Mouse (Mus musculus) heart, postnatal 10 days (tissue): ENCODE measurements around the gene AI597479. TPM values are rescaled to one million over a fixed set of nuclear protein-coding genes. Genes with fewer than 3 reads are reported as not detected.
"Not testable (repeated sequence)": the region's sequence is repeated elsewhere in the genome, so short reads cannot be mapped to it uniquely, and the experiment has no call there.

ENCODE experiments used
- DNase-seq, 2 experiments: peaks; one replicate each; pipeline ENCODE4 v3.0.0; 2021
- intact Hi-C: fragments of 180-260 bp; cut with DNase I; formaldehyde crosslinking; loops from one replicate; pipeline ENCODE4 v1.15.1; 2025
- total RNA-seq, 2 experiments: library from RNA; stranded (reverse); gene quantifications; 2 replicates each; pipeline ENCODE4 v1.2.3; 2021

AI597479 gene
- total RNA-seq, 2 experiments from 2014 or later = 13.0 to 15.3 TPM

DNA sequence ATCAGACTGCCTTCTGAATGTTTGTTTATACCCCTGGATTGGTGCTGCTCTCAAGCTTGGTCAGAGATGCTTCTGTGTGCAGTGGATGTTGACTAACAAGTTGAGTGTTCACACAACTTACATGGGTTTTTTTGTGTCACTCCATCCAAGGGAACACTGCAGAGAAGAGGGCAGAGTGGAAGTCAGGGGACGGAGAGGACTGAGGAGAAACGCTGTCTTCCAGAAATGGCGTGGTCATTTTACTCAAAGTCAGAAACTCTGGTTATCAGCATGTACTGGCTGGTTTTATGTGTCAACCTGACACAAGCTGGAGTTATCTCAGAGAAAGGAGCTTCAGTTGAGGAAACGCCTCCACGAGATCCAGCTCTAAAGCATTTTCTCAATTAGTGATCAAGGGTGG lies 22.4 kb downstream of the AI597479 start:
- DNase-seq = no peak
- intact Hi-C loops = no loop called here

DNA sequence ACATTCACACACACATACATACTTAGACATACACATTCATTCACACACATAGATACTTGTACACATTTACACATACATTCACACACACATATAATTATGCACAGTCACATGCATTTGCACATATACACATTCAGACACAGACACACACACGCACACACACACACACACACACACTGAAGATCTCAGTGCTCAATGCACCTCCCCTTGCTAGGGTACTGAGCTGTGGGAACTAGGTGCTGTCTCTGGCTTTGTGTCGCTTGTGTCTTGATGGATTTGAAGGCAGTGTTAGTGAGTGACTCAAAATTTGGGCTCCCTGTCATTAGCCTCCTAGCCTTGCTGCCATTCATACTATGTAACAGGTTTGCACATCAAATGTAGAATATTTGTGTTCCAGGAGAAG lies 24.1 kb downstream of the AI597479 start:
- intact Hi-C loops = no loop called here

DNA sequence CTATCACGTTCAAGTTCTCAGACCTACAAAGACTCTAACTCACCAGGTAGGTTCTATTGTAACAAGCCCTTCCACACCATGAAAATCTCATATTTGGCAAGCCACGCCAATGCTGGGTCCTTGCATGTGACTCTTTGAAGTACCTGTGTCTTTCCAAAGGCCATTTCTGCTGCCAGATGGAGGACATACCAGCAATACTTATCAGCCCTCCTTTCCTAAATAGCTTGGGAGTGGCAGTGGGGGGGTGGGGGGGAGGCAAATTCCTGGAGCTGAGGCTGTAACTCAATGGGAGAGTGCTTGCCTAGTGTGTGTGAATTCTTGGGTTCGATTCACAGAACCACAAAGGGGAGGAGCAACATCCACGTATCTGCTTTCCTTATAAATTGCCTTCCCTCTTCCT lies 26.2 kb downstream of the AI597479 start:
- DNase-seq = peak; percentile 12 to 48
- intact Hi-C loops = no loop called here

More for the DNA sequence above, 24.1 kb downstream of the AI597479 start:
- no peak for DNase-seq

DNA sequence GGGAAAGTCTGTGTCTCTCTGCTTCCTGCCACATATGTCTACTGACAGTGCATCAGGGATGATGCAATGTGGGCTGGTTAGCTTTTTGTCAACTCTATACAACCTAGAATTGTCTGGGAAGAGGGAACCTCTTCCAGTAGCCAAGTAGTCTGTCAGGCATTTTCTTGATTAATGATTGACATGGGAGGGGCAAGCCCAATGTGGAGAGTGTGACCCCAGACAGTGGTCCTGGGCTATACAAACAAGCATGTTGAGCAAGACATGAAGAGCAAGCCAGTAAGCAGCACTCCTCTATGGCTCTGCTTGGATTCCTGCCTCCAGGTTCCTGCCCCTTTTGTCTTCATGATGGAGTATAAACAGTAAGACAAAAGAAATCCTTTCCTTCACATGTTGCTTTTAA lies 28.7 kb downstream of the AI597479 start:
- no peak for DNase-seq
- intact Hi-C loops = no loop called here

DNA sequence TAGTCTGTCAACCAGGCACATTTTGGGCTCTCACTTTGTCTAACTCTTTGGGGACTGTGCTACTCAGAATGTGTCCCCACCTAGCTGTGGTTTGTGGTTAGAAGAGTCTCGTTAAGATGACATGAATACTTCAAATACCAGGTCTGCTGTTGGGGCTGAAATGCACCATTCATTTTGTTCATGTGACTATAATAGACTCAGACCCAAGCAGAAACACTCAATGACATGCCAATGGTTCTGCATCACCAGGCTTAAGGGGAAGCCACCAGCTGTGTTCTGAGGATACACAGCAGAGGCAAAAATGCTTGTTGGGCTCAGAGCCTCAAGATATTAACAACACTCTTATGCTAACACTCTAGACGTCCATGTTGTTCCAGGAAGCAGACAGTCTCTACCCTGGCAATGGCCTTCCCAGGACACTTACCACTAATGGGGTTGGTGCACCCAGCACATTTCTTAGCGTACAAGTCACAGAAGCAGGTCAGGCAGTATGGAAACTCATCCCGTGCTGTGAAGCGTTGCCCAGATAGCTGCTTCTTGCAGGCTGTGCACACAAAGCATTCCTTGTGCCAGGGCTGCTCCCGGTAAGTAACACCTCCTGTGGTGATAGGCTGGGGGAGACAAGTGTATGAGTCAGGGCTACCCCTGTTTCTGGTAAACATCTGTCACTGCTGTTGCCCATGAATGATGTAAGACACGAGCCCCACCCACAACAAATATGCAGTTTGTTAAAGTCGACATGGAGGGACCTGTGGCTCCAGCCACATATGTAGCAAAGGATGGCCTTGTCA lies 29.5 kb downstream of the AI597479 start:
- intact Hi-C loops = no loop called here
- peak in 1 of 2 experiments; percentile 17 for DNase-seq

DNA sequence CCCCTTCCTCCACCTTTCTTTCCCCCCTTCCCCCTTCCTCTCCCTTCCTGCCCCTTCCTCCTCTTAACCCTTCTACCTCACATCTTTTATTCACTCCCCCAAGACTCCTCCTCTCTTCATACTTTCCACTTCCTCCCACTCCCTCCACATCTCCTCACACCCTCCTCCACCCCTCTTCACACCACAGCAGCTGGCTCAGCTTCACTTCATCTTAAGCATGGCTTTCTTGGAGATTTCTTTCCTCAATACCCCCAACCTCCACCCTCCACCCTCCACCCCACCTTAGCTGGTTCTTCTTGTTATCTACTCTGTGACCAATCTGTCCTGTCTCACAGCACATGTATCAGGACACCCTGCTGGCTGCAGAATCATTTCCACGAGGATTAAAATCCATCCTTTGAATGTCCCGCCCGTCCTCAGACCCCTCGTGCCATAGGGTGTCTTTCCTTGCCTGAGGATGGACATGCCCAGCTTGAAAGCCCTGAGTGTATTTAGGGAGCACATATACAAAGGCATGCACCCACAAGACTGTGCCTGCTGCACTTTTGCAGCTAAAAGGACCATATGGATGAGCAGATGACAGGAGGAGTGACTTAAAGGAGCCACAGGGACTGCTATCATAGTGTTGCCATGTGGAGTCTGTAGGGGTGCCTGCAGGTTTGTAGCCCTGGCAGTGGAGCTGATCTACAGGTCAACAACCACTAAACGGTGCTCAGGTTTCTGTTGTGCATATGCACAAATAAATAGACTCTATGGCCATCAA lies 31.9 kb downstream of the AI597479 start:
- intact Hi-C loops = no loop called here
- DNase-seq = no peak

DNA sequence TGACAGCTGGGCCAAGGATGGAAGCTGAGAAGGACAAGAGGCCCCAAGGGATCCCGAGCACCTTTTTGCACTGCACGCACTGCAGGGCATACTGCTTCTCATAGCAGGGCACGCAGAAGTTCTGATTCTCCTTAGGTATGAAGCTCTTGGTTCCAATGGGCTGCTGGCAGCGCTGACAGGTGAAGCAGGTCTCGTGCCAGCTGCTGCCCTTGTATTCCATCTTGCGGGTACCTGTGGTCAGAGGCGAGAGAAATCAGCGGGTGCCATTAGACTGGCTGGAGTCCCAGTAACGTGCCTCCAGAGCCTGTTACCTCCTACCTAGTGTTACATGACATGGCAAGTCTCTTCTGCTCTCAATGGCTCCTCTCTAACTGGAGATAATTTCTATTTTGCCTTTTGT lies 33.1 kb downstream of the AI597479 start:
- DNase-seq = no peak
- intact Hi-C loops = no loop called here

DNA sequence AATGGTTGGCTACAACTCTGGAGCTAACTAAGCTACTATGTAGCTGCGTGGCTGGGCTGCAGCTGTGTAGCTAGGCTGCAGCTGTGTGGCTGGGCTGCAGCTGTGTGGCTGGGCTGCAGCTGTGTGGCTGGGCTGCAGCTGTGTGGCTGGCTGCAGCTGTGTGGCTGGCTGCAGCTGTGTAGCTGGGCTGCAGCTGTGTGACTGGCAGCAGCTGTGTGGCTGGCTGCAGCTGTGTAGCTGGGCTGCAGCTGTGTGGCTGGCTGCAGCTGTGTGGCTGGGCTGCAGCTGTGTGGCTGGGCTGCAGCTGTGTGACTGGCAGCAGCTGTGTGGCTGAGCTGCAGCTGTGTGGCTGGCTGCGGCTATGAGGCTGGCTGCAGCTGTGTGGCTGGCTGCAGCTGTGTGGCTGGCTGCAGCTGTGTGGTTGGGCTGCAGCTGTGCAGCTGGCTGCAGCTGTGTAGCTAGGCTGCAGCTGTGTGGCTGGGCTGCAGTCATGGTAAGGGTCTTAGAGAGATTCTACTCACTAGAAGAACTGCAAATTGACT lies 38.0 kb downstream of the AI597479 start:
- DNase-seq, intact Hi-C loops: not testable (repeated sequence)

DNA sequence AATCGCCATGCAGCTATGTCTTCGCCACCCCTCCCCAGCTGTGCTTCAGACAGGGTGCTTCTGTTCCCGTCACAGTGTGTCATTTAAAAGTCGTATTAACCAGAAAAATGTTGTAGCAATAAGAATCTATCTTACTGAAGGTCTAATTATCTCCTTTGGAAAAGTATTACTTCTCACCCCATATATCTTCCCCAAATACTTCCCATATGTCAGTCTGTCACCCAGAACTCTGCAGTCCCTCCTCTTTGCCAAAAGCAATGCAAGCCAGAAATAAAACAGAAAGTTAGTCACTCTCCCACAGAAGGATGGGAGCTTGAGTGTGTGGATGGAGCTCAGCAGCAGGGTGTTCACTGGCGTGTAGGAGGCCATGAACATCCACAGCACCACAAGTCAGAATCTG lies 38.8 kb downstream of the AI597479 start:
- intact Hi-C loops = no loop called here
- DNase-seq = no peak

DNA sequence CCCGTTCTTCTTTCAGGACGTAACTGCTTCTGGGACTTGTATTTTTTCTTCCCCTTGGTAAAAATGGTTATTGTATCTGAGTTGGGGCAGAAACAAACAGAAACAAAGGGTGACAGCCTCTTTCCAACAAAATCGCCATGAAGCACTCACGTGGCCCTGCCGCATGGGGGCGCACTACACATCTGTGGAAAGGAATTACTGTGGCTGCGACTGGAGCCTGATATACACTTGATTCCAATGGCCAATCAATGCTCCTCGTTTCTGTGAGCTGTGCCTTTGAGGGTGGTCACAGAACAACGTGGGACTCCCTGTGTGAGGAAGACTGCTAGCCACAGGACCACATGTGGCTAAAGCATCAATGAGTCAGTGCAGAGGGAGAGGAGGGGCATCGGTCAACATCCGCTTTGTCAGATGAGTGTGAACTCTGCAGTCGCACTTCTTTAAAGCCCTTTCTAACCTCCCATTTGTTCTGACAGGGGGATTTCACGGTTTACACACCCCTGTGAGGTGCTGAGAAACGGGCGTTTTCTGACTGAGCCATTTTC lies 39.8 kb downstream of the AI597479 start:
- DNase-seq = no peak
- intact Hi-C loops = no loop called here

DNA sequence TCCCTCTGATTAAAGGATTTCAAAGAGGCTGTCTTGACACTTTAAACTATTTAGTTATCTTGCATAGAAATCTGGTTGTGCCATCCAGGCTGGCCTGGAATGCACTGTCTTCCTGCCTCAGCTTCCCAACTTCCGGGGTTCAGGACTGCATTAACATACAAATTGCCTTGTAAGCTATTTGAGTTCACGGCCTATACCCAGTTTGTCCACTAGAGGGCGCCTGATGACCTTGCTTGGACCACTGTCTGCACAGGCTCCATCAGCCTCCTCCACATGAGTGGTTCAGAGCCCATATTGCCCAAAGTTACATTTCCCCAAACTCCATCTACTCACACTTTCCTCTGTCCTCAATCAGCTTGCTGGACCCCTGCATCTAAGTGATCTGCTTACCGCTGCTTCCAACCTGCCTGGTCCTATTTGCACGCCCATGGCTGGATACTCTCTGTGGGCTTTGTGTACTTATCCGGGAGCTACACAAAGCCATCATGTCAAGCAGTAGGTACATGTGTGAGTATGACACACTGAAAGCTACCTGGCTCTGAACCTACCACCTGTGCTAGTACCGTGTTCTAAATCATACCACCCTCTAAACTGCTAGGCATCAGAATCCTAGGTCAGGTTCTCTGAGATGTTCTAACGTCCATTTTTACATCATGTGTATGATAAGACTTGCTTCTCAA lies 41.2 kb downstream of the AI597479 start:
- intact Hi-C loops = loop anchor here (1.0 to 10.0 kb wide), 2 partner anchors 125 to 595 kb away; partner anchors contain the start of gene 1500015O10Rik
- peak; percentile 89 to 92 for DNase-seq

DNA sequence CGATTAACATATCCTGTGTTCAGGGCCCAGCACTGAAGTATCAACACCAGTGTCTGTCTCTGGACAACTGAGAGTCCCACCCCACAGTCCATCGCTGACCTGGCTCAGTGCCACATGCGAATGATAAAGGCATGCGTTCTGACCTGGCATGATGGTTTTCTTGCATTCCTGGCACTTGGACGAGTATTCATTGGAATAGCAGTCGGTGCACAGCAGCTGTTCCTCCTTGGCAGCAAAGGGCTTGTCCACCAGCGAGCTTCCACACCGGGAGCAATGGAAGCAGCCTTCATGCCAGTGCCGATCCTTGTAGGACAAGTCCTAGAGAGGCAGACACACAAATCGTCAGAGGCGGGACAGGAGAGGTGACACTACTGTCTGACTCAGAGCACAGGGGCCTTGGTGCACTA lies 43.0 kb downstream of the AI597479 start:
- peak in 1 of 2 experiments; percentile 63 for DNase-seq
- intact Hi-C loops = loop anchor here (10.0 kb wide), 1 partner anchor 593 kb away; the partner anchor contains the start of gene 1500015O10Rik

DNA sequence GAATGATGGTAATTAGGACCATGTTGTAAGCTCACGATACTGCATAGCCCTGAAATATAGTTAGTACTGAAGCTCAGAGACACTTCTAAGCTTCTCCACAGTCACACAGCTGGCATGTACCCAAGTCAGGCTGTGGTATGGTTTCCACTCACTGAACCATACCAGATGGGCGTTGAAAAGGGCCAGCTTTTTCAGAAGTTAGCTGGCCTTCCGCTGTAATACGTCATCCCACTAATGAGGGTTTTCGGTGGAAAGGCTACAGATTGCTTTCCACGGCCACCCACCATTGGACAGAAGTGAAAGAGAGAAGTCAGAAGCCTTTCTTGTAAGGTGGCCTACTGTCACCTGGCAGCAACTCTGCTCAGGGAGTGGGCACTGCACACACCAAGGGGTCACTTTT lies 44.3 kb downstream of the AI597479 start:
- intact Hi-C loops = loop anchor here (1.0 to 10.0 kb wide), 2 partner anchors 121 to 592 kb away; partner anchors contain the start of gene 1500015O10Rik

DNA sequence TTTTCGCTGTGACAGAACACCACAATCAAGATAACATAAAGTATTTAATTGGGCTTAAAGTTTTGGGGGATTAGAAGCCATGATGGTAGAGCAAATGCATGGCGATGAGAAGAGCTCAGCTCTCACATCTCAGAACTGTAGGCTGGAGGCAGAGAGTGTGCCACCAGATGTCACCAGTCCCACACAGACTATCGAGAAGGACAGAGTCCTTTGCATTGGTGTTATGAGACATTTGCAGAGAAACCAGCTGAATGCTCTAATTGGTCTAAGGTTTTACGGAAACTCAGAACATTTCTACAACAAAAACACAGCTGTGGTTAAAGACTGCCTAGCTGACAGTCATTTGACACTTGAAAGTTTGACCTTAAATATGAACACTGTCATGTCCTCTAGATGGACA lies 44.8 kb downstream of the AI597479 start:
- intact Hi-C loops = loop anchor here (1.0 to 10.0 kb wide), 2 partner anchors 121 to 592 kb away; partner anchors contain the start of gene 1500015O10Rik
- DNase-seq = no peak

More for the DNA sequence above, 44.3 kb downstream of the AI597479 start:
- no peak for DNase-seq

DNA sequence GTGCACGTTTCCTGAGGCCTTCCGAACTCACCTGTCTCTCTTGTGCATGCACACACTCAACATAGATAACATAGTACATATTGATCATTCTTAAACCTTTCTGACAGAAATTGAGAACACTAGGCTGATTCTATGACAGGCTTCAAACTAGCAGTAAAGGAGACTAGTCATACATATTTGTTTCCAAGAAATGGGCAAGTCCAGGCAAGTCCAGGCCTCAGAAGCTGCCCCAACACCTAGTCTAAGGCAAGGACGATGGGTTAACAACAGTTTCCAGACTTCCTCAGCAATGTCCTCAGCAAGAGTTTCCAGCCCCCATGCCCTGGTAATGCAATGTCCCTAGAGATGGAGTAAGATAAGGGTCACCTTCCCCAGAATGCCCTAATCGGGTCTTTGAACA lies 45.3 kb downstream of the AI597479 start:
- DNase-seq = no peak
- intact Hi-C loops = loop anchor here (1.0 to 10.0 kb wide), 2 partner anchors 121 to 591 kb away; partner anchors contain the start of gene 1500015O10Rik

DNA sequence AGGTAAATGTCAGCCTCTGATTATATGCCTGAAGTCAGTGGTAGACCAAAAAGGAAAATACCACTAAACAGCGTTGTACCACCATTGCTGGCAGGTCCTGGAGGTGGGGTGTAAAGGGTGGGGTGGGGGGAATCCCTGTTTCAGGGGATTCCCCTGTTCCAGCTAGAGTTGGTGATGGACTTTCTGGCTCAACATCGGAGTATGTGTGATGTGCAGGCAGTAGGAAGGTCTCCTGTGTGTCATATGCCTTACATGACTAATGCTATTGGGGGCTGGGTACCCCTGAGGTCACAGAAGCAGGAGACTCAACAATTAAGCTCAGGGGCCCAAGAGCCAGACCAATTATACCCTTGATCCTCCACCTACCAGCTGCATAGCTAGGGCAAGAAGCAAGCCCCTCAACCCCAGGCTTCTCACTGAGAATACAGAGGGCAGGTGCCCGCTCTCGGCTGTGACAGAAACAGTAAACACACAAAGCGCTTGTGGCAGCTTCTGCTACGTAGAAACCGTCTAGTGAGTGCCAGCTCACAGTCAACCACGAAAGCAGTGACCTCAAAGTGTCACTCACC lies 45.9 kb downstream of the AI597479 start:
- no peak for DNase-seq
- intact Hi-C loops = loop anchor here (10.0 kb wide), 1 partner anchor 590 kb away; the partner anchor contains the start of gene 1500015O10Rik

DNA sequence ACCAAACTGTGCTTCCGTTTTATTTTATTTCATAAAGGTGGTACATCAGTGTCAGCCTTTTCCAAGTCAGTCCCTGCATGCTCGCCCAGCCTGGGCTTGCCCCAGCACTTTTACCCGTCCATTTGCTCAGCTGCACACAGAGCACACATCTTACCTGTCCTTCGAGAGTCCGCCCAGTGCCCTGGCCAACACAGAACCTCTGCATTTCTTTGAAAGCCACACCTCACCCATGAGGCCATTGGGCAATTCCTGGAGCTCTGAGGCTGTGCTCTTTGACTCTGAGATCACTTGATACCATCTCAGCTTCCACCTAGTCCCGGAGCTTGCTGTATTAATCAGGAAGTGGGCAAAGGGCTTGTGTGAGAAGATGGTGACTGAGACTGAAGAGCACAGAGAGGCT lies 46.9 kb downstream of the AI597479 start:
- intact Hi-C loops = loop anchor here (10.0 kb wide), 1 partner anchor 589 kb away; the partner anchor contains the start of gene 1500015O10Rik
- DNase-seq = no peak

DNA sequence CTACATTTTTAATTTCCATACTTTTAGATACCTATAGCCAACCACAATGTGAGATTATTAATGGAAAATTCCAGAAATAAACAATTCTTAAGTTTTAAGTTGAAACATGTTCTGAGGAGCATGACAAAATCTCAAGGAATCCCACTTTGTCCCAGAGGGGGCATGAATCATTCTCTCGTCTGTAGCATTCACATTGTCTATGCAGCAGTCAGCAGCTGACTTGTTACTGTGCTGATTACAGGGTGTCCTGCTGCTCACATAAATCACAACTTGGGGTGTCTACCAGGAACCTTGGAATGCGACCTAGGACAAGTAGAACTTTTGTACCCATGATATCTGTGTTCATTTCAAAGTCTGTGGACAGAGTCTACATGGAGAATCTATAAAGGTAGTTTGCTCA lies 49.0 kb downstream of the AI597479 start:
- intact Hi-C loops = loop anchor here (10.0 kb wide), 1 partner anchor 587 kb away; the partner anchor contains the start of gene 1500015O10Rik
- no peak for DNase-seq

DNA sequence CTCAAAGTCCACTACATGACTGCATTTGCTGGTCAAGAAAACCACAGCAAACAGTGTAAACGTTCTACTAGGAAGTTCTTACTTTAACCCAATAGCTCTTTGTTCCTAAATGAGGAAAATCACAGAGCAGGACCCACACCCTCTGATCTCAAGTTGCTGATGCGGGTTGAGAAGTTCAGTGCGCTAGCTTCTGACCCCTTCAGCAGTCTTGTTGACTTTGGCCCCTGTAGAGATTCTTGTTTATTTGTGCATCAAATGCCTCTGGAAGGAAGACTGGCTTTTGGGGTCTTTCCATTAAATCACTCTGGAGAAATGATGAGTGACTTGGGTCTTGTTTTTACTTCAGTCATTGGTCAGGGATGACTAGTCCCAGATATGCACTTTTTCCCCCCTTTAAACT lies 51.7 kb downstream of the AI597479 start:
- intact Hi-C loops = no loop called here

DNA sequence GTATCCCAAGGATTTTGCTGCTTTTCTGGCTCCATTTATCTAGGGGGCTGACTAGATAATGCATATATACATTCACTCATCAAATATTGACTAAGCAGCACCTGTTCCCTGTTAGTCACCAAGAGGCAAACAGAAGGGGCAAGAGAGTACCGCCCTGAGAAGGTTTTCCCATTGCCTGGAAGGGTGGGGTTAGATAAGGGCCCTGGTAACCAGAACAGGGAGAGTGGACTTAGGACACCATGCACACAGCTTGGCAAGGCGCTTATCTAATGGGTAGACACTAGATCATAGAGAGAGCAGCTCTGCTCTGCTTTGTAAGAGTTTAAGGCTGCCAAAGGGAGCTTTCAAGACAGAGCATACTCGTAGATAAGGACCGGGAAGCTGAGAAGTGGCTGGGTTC lies 54.1 kb downstream of the AI597479 start:
- intact Hi-C loops = no loop called here

More for the DNA sequence above, 51.7 kb downstream of the AI597479 start:
- DNase-seq = no peak

More for the DNA sequence above, 54.1 kb downstream of the AI597479 start:
- DNase-seq = no peak
